Mouse (Mus musculus) hindbrain, embryonic 11.5 days (tissue): ENCODE data around the gene Sp3. TPM values are rescaled to one million over a fixed set of nuclear protein-coding genes. Genes with fewer than 3 reads are reported as not detected.

Experiments used
- ATAC-seq: fragments of 200-750 bp; cut with Nextera tagmentation; 2 replicates; pipeline ENCODE4 v1.8.0; 2017; ENCODE audit warnings: mild to moderate bottlenecking, moderate TSS enrichment, moderate library complexity; ENCODE audit not compliant: low FRiP score
- DNase-seq: peaks from one replicate; pipeline ENCODE4 v3.0.0-alpha.2; 2015; ENCODE audit warnings: low spot score
- H3K27ac ChIP-seq: fragments of 300-500 bp; sonication (generic); 2 replicates; pipeline ENCODE4 v1.5.1; 2014; ENCODE audit warnings: mild to moderate bottlenecking, low read depth, low read length
- H3K27me3 ChIP-seq: fragments of 300-500 bp; sonication (generic); 2 replicates; pipeline ENCODE4 v1.6.1; 2014; ENCODE audit warnings: mild to moderate bottlenecking, low read length, moderate library complexity, mixed read lengths; ENCODE audit not compliant: control insufficient read depth, insufficient read depth
- H3K36me3 ChIP-seq: fragments of 300-500 bp; sonication (generic); 2 replicates; pipeline ENCODE4 v1.6.1; 2014; ENCODE audit warnings: mild to moderate bottlenecking, low read length, moderate library complexity, mixed read lengths; ENCODE audit not compliant: control insufficient read depth, insufficient read depth
- H3K4me1 ChIP-seq: fragments of 300-500 bp; sonication (generic); replicated peaks from 2 replicates; pipeline ENCODE4 v1.6.1; 2014; ENCODE audit warnings: low read length, mixed read lengths; ENCODE audit not compliant: control insufficient read depth, insufficient read depth
- H3K4me2 ChIP-seq: fragments of 300-500 bp; sonication (generic); replicated peaks from 2 replicates; pipeline ENCODE4 v1.6.1; 2014; ENCODE audit warnings: mild to moderate bottlenecking, low read depth, low read length
- H3K4me3 ChIP-seq: fragments of 300-500 bp; sonication (generic); 2 replicates; pipeline ENCODE4 v1.5.1; 2014; ENCODE audit warnings: low read depth, low read length
- H3K9ac ChIP-seq: fragments of 300-500 bp; sonication (generic); 2 replicates; pipeline ENCODE4 v1.6.1; 2014; ENCODE audit warnings: low read depth, low read length
- H3K9me3 ChIP-seq: fragments of 300-500 bp; sonication (generic); 2 replicates; pipeline ENCODE4 v1.6.1; 2016; ENCODE audit warnings: low read length; ENCODE audit not compliant: control insufficient read depth
- WGBS: fragments of 180-500 bp; shearing (Covaris S2); extraction: QIAGEN DNeasy Blood & Tissue Kit; methylation state at CpG from one replicate; pipeline ENCODE4 v1.1.7; 2014; 5-methylcytosine and 5-hydroxymethylcytosine counted together
- polyA plus RNA-seq: library from polyadenylated mRNA; unstranded; fragments of >200 nt; fragmentation: Nextera tagmentation; extraction: Ambion mirVana; gene quantifications from 2 replicates; pipeline ENCODE4 v1.2.1, GENCODE M21; 2014

Gene Sp3
- polyA plus RNA-seq, 1 experiment from 2014 or later: 66.3 TPM

DNA sequence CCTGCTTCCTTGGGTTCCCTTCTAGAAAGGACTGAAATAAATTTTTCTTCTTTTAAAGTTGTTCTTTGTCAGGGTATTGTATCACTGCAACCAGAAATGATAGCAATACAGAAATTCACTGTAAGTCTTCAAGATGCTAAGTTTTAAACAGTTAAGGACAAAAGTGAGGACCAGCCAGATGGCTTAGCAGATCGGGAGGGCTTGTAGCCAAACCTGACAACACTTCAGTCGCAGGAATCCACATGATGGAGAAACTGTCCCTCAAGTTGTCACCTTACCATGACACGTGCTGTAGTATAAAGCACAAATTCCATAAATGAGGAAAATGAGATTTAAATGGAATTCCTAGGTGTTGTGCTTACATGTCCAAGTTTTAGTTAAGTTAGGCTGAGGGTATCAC lies 3.0 kb upstream of the Sp3 start:
- no peak overlapping the region for H3K27ac ChIP-seq
- H3K4me2 ChIP-seq: no peak overlapping the region
- H3K27me3 ChIP-seq: no peaks in the 10 kb centered on the region
- H3K4me3 ChIP-seq: no peak overlapping the region
- H3K9me3 ChIP-seq: no peaks in the 10 kb centered on the region
- ATAC-seq (no peak), DNase-seq (no peak)
- H3K36me3 ChIP-seq: no peaks in the 10 kb centered on the region
- H3K9ac ChIP-seq: no peak overlapping the region
- H3K4me1 ChIP-seq: no peaks in the 10 kb centered on the region
- WGBS: 88% methylated on average over 3 of the region's 3 CpGs

DNA sequence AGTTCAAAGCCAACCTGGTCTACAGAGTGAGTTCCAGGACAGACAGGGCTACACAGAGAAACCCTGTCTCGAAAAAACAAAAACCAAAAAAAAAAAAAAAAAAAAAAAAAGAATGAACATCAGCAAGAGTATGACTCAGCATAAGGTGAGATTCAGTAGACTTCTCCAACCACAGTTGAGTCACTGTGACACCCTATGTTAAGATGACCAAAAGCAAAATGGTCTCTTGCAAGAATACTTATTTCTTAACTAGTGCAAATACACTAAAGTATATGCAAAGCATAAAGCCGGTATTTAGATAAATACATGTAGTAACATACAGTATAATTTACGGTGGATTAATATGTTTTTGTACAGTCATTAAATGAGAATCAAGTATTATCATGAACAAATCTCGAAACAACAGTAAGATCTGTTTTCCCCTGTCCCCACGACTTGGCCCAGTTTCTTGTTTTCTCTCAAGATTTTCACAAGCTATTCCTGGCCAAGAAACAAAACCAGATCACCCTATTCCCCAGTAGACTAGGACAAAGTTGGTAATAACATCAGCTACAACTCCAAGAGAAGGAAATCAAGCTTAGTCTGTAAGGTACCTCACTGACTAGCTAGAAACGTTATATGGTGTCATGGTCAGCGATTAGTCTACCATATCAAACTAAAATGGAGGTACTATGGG lies 2.0 kb upstream of the Sp3 start:
- 91% methylated on average over 7 of the region's 7 CpGs for WGBS
- no peaks in the 10 kb centered on the region for H3K36me3 ChIP-seq
- H3K9me3 ChIP-seq: no peaks in the 10 kb centered on the region

DNA sequence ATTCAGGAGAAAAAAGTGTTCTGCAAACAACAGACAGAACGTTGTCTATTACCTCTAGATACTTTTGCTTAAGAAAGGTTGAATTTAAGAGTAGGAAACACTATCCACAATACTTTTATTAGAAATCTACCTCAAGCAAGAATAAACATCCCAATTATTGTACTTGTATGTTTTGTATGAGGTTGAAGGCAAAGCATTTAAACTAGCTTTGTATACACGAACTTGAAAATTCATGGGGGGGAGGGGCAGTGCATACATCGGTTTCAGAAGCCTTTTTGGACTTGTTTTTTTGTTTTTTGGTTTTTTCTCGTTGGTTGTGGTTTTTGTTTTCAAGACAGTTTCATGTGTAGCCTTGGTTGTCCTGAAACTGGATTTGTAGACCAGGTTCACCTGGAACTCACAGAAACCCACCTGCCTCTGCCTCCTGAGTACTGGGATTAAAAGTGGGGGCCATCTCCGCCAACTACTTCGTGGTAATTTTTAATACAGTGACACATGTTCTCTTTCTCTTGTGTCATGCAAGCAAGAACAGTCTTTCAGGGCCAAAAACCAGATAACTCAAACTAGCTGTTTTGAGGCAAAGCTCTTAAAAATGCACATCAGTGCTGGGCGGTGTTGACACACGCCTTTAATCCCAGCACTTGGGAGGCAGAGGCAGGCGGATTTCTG lies 1.3 kb upstream of the Sp3 start:
- Histone ChIP-seq H3K4me3 (peak overlapping the region; percentile 68), H3K9ac (no peak overlapping the region), H3K27ac (no peak overlapping the region), H3K9me3 (no peaks in the 10 kb centered on the region), H3K36me3 (no peaks in the 10 kb centered on the region), H3K27me3 (no peaks in the 10 kb centered on the region), H3K4me1 (no peaks in the 10 kb centered on the region), H3K4me2 (peak overlapping the region; percentile 54)
- no peak for DNase-seq
- 82% methylated on average over 9 of the region's 9 CpGs for WGBS
- no peak for ATAC-seq

More for the DNA sequence above, 2.0 kb upstream of the Sp3 start:
- Histone ChIP-seq H3K4me1 (no peaks in the 10 kb centered on the region), H3K4me2 (no peak overlapping the region), H3K4me3 (no peak overlapping the region), H3K27me3 (no peaks in the 10 kb centered on the region), H3K27ac (no peak overlapping the region), H3K9ac (no peak overlapping the region)
- ATAC-seq (no peak), DNase-seq (no peak)

DNA sequence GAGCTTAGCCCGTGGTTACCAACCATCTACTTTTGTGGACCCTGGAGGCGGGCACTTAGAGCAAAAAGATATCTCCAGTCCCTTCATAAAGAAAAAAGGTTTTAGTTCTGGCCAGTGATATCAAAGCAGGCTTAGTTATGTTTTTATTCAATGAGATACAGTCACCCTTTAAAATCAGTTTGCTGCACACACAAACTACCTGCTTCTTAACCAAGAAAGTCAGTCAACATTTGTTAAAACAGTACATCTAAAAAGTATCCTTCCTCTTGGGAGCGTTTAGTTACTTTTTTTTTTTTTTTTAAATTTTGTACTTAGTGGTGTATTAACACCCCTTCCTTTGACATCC lies 802 bp upstream of the Sp3 start:
- Histone ChIP-seq H3K4me3 (peak overlapping the region; percentile 68), H3K4me1 (no peaks in the 10 kb centered on the region), H3K4me2 (peak overlapping the region; percentile 54), H3K36me3 (no peaks in the 10 kb centered on the region), H3K9me3 (no peaks in the 10 kb centered on the region), H3K27me3 (no peaks in the 10 kb centered on the region), H3K27ac (peak overlapping the region; percentile 99), H3K9ac (peak overlapping the region; percentile 95)
- DNase-seq (no peak), ATAC-seq (no peak)
- 16% methylated on average over 3 of the region's 3 CpGs for WGBS

DNA sequence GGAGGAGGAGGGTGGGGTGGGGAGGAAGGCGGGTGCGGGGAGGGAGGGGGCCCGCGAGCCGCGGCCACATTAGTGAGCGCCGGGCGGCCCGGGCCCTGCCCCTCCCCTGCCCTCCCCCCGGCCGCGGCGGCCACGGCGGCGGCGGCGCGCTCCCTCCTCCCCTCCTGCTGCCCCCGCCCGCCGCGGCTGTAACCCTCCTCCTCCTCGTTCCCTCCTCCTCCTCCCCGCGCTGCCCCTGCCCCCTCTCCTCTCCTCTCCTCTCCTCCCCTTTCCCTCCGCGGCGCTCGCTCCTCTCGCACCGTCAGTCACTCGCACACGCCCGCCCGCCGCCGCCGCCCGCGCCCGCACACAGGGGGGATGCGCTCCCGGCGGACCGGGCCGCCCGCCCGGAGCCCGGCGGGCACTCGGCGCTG lies 581 bp downstream of the Sp3 start:
- 0% methylated on average over 10 of the region's 54 CpGs for WGBS
- DNase-seq: peak; percentile 88
- Histone ChIP-seq H3K36me3 (no peaks in the 10 kb centered on the region), H3K27me3 (no peaks in the 10 kb centered on the region), H3K4me3 (peak overlapping the region; percentile 68), H3K9me3 (no peaks in the 10 kb centered on the region), H3K27ac (peak overlapping the region; percentile 99), H3K4me2 (peak overlapping the region; percentile 32), H3K9ac (peak overlapping the region; percentile 95), H3K4me1 (no peaks in the 10 kb centered on the region)
- peak; percentile 74 for ATAC-seq

DNA sequence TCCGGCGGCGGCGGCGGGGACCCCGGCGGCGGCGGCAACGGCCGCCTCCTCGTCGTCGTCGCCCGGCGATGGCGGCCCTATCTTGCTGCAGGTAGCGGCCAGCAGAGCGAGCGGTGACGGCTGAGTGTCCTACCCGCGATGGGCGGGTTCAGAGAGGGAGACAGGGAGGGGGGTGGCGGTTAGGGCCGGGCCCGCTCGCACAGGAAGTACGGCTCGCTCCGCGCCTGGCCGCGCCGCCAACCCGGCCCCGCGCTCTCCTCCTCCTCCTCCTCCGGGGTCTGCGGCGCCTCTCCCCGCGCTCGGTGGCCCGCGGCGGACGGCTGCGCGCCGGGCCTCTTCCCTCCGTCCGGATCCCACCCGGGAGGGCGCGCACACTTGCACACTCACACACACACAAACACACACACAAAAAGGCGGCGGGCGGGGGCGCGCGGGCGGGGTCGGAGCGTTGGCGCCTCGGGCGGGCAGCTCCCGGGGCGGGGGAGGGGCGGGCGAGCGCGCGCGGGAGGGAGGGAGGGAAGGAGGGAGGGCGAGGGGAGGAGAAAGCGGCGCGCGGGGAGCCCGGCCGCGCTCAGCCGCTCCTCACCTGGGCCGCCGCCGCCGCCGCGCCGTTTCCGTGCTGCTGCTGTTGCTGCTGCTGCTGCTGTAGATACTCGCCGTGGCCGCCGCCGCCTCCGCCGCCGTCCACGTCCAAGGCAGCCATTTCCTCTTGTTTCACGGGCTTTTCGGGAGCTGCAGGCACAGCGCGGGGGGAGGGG lies 1.2 kb downstream of the Sp3 start:
- peak overlapping the region; percentile 68 for H3K4me3 ChIP-seq
- H3K27ac ChIP-seq: peak overlapping the region; percentile 99
- H3K4me2 ChIP-seq: peak overlapping the region; percentile 32
- no peaks in the 10 kb centered on the region for H3K36me3 ChIP-seq
- ATAC-seq (peak; percentile 81), DNase-seq (peak; percentile 89)
- peak overlapping the region; percentile 95 for H3K9ac ChIP-seq
- H3K27me3 ChIP-seq: no peaks in the 10 kb centered on the region
- H3K4me1 ChIP-seq: no peaks in the 10 kb centered on the region
- H3K9me3 ChIP-seq: no peaks in the 10 kb centered on the region
- WGBS: under 1% methylated on average over 22 of the region's 107 CpGs

DNA sequence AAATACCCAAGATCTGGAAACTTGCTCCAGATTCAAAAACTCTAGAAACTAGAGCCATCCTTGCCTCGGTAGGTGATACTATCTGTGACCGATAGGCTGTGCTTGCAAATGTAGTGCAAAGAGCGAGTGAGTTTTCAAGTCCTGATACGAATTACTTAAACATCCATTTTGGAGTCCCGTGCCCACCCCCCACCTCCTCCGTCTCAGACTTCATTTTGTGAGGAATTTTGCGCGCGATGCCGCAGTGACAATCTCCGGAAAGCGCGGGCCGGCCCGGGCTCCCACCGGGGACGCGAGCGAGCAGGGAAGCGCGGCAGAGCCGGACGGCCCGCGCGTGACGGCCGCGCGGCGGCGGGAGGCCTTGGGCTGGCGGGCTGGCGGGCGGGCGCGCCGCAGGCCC lies 1.8 kb downstream of the Sp3 start:
- Histone ChIP-seq H3K4me2 (peak overlapping the region; percentile 32), H3K9ac (peak overlapping the region; percentile 95), H3K36me3 (no peaks in the 10 kb centered on the region), H3K4me1 (no peaks in the 10 kb centered on the region), H3K27ac (peak overlapping the region; percentile 99), H3K9me3 (no peaks in the 10 kb centered on the region), H3K27me3 (no peaks in the 10 kb centered on the region), H3K4me3 (peak overlapping the region; percentile 68)
- ATAC-seq (peak; percentile 26), DNase-seq (peak; percentile 74)
- WGBS: under 1% methylated on average over 33 of the region's 38 CpGs

DNA sequence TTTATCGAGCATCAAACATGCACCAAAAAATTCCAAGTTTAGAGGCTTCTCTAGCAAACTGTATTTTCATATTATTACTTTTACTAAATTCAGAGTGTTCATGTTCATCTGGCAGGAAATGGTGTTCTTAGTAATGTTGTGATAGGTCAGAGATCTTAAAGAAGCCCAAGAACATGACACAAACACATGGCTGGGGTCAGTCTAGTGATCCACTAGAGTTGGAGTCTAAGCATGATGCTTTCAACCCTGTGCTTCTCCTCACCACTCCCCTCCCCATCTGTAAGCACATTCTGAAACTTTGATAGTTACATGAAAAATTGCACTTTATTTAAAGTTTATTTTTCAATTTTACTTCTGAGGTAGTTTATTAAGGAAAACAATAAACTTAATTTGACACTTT lies 3.0 kb downstream of the Sp3 start:
- H3K9ac ChIP-seq: no peak overlapping the region

More for the DNA sequence above, 3.0 kb downstream of the Sp3 start:
- Histone ChIP-seq H3K27ac (no peak overlapping the region), H3K9me3 (no peaks in the 10 kb centered on the region), H3K4me3 (no peak overlapping the region), H3K4me2 (no peak overlapping the region), H3K4me1 (no peaks in the 10 kb centered on the region), H3K27me3 (no peaks in the 10 kb centered on the region), H3K36me3 (no peaks in the 10 kb centered on the region)
- ATAC-seq: no peak
- DNase-seq: no peak
- WGBS: 84% methylated on average over 1 of the region's 1 CpGs
